Mouse (Mus musculus) Patski (cell line): Measurements from ENCODE around the gene Gm11562. TPM values are rescaled to one million over a fixed set of nuclear protein-coding genes. Genes with fewer than 3 reads are reported as not detected.

ENCODE experiments used
- ATAC-seq: fragments of 100-300 bp; one replicate; pipeline ENCODE4 v1.8.0; 2021
- CTCF ChIA-PET: fragments of 350-600 bp; sonication (Branson Sonifier 250); formaldehyde crosslinking; loops from one replicate; lab custom pipeline; 2022; ENCODE audit warnings: inconsistent platforms; lab: Charles Lee
- POLR2A ChIA-PET: fragments of 350-600 bp; sonication (Branson Sonifier 250); formaldehyde crosslinking; loops from one replicate; lab custom pipeline; 2022; ENCODE audit warnings: antibody characterized with exemption, inconsistent platforms; lab: Charles Lee
- DNase-seq: peaks from one replicate; pipeline ENCODE4 v3.0.0-alpha.2; 2011; ENCODE audit warnings: low read depth, low spot score
- H3K27me3 ChIP-seq: fragments of 371-371 bp; one replicate; pipeline ENCODE4 v1.5.1; 2021
- CTCF ChIP-seq: fragments of 100-300 bp; IDR thresholded peaks from one replicate; pipeline ENCODE4 v1.5.1; 2021
- in situ Hi-C: fragments of 300-500 bp; cut with MboI; formaldehyde crosslinking; loops from 3 replicates; pipeline ENCODE4 v1.11.1; 2018; ENCODE audit warnings: low pct_unique_long_range_greater_than_20kb, mixed read lengths
- polyA plus RNA-seq: library from polyadenylated mRNA; unstranded; gene quantifications from one replicate; pipeline ENCODE4 v1.2.3, GENCODE M21; 2021

Gm11562 gene
- polyA plus RNA-seq, 1 experiment from 2014 or later = not detected

GRCm38 (mm10) chr11:99585096-99585495, 35.1 kb downstream of the Gm11562 start:
- no peaks in the 10 kb centered on the region for H3K27me3 ChIP-seq
- in situ Hi-C loops = loop anchor here (10.0 kb wide), 1 partner anchor 180 kb away; no protein-coding TSS in a partner anchor
- DNase-seq = no peak

DNA sequence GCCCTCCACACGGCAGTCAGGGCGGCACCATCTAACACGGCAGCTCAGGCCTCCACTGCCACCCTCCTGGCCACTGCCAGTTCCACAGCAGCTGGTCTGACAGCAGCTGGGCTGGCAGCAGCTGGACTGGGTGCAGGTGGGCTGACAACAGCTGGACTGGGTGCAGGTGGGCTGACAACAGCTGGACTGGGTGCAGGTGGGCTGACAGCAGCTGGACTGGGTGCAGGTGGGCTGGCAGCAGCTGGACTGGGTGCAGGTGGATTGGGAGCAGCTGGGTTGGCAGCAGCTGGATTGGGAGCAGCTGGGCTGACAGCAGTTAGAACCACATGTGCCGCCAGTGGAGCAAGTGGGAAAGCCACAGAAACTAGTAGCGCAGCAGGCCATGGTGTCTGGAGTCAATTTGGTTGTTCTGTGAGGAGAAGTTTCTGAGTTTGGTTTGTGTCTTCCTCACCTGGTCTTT, 37.0 kb downstream of the Gm11562 start, which contains the start of gene Krtap1-4:
Gene Krtap1-4, minus strand, starts transcription at position 410 of the 460 bp plus-strand sequence.
- ChIA-PET CTCF (interaction anchor here (2.3 kb wide), 1 partner anchor 10 kb away, joined by 6 read pairs; no protein-coding TSS in a partner anchor), POLR2A (no interaction called here)
- DNase-seq = no peak
- no peak for TF ChIP-seq CTCF
- no peaks in the 10 kb centered on the region for H3K27me3 ChIP-seq
- ATAC-seq = no peak
- in situ Hi-C loops = loop anchor here (10.0 kb wide), 1 partner anchor 182 kb away; no protein-coding TSS in a partner anchor

More at GRCm38 (mm10) chr11:99585096-99585495, 35.1 kb downstream of the Gm11562 start:
- no peak for ATAC-seq
- TF ChIP-seq CTCF = no peak
- POLR2A ChIA-PET = no interaction called here
- CTCF ChIA-PET = no interaction called here

GRCm38 (mm10) chr11:99581564-99581963, 38.7 kb downstream of the Gm11562 start:
- ATAC-seq = peak; percentile 74
- in situ Hi-C loops = loop anchor here (10.0 kb wide), 1 partner anchor 183 kb away; no protein-coding TSS in a partner anchor

GRCm38 (mm10) chr11:99581051-99581450, 39.2 kb downstream of the Gm11562 start:
- in situ Hi-C loops = loop anchor here (10.0 kb wide), 1 partner anchor 184 kb away; no protein-coding TSS in a partner anchor
- ATAC-seq = no peak
- POLR2A ChIA-PET = no interaction called here
- no peak for TF ChIP-seq CTCF
- no peak for DNase-seq
- no peaks in the 10 kb centered on the region for H3K27me3 ChIP-seq
- CTCF ChIA-PET = interaction anchor here (2.3 kb wide), 1 partner anchor 7 kb away, joined by 6 read pairs; no protein-coding TSS in a partner anchor

More at GRCm38 (mm10) chr11:99581564-99581963, 38.7 kb downstream of the Gm11562 start:
- CTCF ChIA-PET = interaction anchor here (1.1 to 2.3 kb wide), 2 partner anchors 8 to 32 kb away, joined by 3 to 6 read pairs; no protein-coding TSS in a partner anchor
- H3K27me3 ChIP-seq = no peaks in the 10 kb centered on the region
- no peak for TF ChIP-seq CTCF
- no peak for DNase-seq
- POLR2A ChIA-PET = no interaction called here

DNA sequence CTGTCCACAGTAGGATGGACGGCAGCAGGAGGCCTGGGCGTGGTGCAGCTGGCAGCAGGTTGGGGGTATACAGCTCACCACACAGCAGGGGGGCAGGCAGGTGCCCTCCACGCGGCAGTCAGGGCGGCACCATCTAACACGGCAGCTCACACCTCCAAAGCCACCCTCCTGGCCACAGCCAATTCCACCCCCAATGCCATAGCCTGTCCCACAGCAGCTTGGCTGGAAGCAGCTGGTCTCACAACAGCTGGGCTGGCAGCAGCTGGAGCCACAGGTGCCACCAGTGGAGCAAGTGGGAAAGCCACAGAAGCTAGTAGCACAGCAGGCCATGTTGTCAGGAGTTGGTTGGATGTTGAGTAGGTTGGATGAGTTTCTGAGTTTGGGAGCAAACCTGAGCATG, 39.6 kb downstream of the Gm11562 start, which contains the start of gene Krtap1-5:
Gene Krtap1-5, minus strand, starts transcription at position 381 of the 400 bp plus-strand sequence.
- no peak for TF ChIP-seq CTCF
- CTCF ChIA-PET = no interaction called here
- no peak for ATAC-seq

GRCm38 (mm10) chr11:99574106-99574505, 46.1 kb downstream of the Gm11562 start:
- in situ Hi-C loops = loop anchor here (5.0 to 10.0 kb wide), 4 partner anchors 107 to 591 kb away; partner anchors contain the start of gene Krt10
- POLR2A ChIA-PET = interaction anchor here (0.6 kb wide), 1 partner anchor 106 kb away, joined by 3 read pairs; no protein-coding TSS in a partner anchor
- ATAC-seq (peak; percentile 91), DNase-seq (no peak)
- CTCF ChIA-PET = interaction anchor here (0.7 to 2.1 kb wide), 11 partner anchors 8 to 724 kb away, joined by 3 to 6 read pairs (median 3); no protein-coding TSS in a partner anchor
- TF ChIP-seq CTCF = peak; percentile 95
- no peaks in the 10 kb centered on the region for H3K27me3 ChIP-seq

More for the DNA sequence above, 39.6 kb downstream of the Gm11562 start, which contains the start of gene Krtap1-5:
- POLR2A ChIA-PET = no interaction called here
- H3K27me3 ChIP-seq = no peaks in the 10 kb centered on the region
- in situ Hi-C loops = loop anchor here (10.0 kb wide), 1 partner anchor 184 kb away; no protein-coding TSS in a partner anchor
- DNase-seq = no peak

DNA sequence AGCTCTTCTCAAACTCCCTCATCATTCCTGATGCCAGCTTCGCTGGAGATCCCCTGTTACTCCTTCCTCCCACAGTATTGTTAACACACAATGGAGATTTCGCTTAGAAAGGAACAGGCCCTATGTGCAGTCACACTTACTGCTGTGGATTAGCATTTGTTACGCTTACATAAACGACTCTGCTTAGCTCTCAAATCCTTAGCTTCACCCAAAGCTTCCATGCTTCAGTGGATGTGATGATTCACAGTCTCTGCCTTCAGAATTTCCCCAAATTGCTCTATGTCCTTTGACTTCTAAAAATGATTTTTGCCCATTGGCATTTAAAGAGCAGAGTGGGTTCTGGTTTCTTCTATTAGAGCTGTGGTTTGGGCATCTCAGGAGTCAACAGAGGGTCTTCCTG, 47.1 kb downstream of the Gm11562 start:
- ChIA-PET CTCF (interaction anchor here (1.2 to 2.1 kb wide), 5 partner anchors 9 to 109 kb away, joined by 3 to 6 read pairs (median 6); no protein-coding TSS in a partner anchor), POLR2A (no interaction called here)
- peak; percentile 38 for ATAC-seq

More for the DNA sequence above, 47.1 kb downstream of the Gm11562 start:
- no peaks in the 10 kb centered on the region for H3K27me3 ChIP-seq
- TF ChIP-seq CTCF = no peak
- in situ Hi-C loops = loop anchor here (5.0 to 10.0 kb wide), 4 partner anchors 106 to 592 kb away; partner anchors contain the start of gene Krt10
- peak; percentile 66 for DNase-seq

Other genes starting within 250 kb of the Gm11562 start
- gene Krt28, start 245.5 kb downstream of the Gm11562 start, polyA plus RNA-seq = not detected
- 7.2 TPM for gene Krt10, start 231.1 kb downstream of the Gm11562 start, polyA plus RNA-seq
- not detected for gene Krt12, start 198.2 kb downstream of the Gm11562 start, polyA plus RNA-seq
- gene Krt20, start 182.3 kb downstream of the Gm11562 start, polyA plus RNA-seq = not detected
- gene Krt23, start 127.3 kb downstream of the Gm11562 start, polyA plus RNA-seq = 0.09 TPM
- gene Krt39, start 99.1 kb downstream of the Gm11562 start, polyA plus RNA-seq = 0.08 TPM
- gene Krt40, start 77.3 kb downstream of the Gm11562 start, polyA plus RNA-seq = not detected
- gene Krtap3-3, start 69.6 kb downstream of the Gm11562 start, polyA plus RNA-seq = not detected
- gene Krtap3-2, start 63.6 kb downstream of the Gm11562 start, polyA plus RNA-seq = not detected
- not detected for gene Gm11939, start 61.0 kb downstream of the Gm11562 start, polyA plus RNA-seq
- not detected for gene Krtap3-1, start 53.8 kb downstream of the Gm11562 start, polyA plus RNA-seq
- gene Krtap1-5, start 39.4 kb downstream of the Gm11562 start, polyA plus RNA-seq = not detected
- gene Krtap1-4, start 36.8 kb downstream of the Gm11562 start, polyA plus RNA-seq = not detected
- not detected for gene Krtap1-3, start 29.1 kb downstream of the Gm11562 start, polyA plus RNA-seq
- gene Krtap9-3, start 22.3 kb downstream of the Gm11562 start, polyA plus RNA-seq = not detected
- not detected for gene Gm11938, start 17.1 kb downstream of the Gm11562 start, polyA plus RNA-seq
- not detected for gene Gm11937, start 10.2 kb downstream of the Gm11562 start, polyA plus RNA-seq
- gene Krtap2-4, start 5.6 kb downstream of the Gm11562 start, polyA plus RNA-seq = not detected
- not detected for gene Krtap4-1, start 7.8 kb upstream of the Gm11562 start, polyA plus RNA-seq
- gene Krtap4-2, start 14.6 kb upstream of the Gm11562 start, polyA plus RNA-seq = not detected
- not detected for gene Krtap4-7, start 23.7 kb upstream of the Gm11562 start, polyA plus RNA-seq
- gene Gm11555, start 29.8 kb upstream of the Gm11562 start, polyA plus RNA-seq = not detected
- not detected for gene Gm11563, start 38.5 kb upstream of the Gm11562 start, polyA plus RNA-seq
- not detected for gene Krtap4-6, start 45.5 kb upstream of the Gm11562 start, polyA plus RNA-seq
- not detected for gene Gm14190, start 70.3 kb upstream of the Gm11562 start, polyA plus RNA-seq
- gene Gm14180, start 113.9 kb upstream of the Gm11562 start, polyA plus RNA-seq = not detected
- not detected for gene Gm11595, start 152.5 kb upstream of the Gm11562 start, polyA plus RNA-seq
- gene Krtap4-8, start 160.3 kb upstream of the Gm11562 start, polyA plus RNA-seq = 0.06 TPM
- not detected for gene Krtap4-9, start 164.8 kb upstream of the Gm11562 start, polyA plus RNA-seq
- not detected for gene Gm11596, start 173.0 kb upstream of the Gm11562 start, polyA plus RNA-seq
- gene Gm11569, start 178.5 kb upstream of the Gm11562 start, polyA plus RNA-seq = not detected
- not detected for gene Gm11554, start 184.0 kb upstream of the Gm11562 start, polyA plus RNA-seq
- not detected for gene Krtap4-13, start 189.5 kb upstream of the Gm11562 start, polyA plus RNA-seq
- gene Gm11564, start 195.2 kb upstream of the Gm11562 start, polyA plus RNA-seq = not detected
- gene 2300003K06Rik, start 217.6 kb upstream of the Gm11562 start, polyA plus RNA-seq = not detected
- gene Krtap4-16, start 231.2 kb upstream of the Gm11562 start, polyA plus RNA-seq = not detected
- gene Gm11568, start 237.5 kb upstream of the Gm11562 start, polyA plus RNA-seq = not detected
- not detected for gene Gm11559, start 244.0 kb upstream of the Gm11562 start, polyA plus RNA-seq